Mouse (Mus musculus) C2C12 (cell line): ENCODE results near the gene Cog1.

Experiments
- CTCF ChIP-seq: IDR thresholded peaks from one replicate; pipeline ENCODE4 v1.5.1; 2011; ENCODE audit not compliant: control insufficient read depth, insufficient read depth, insufficient read length
- MAX ChIP-seq: IDR thresholded peaks from one replicate; pipeline ENCODE4 v1.6.1; 2011; ENCODE audit warnings: mild to moderate bottlenecking, control low read depth
- USF1 ChIP-seq: IDR thresholded peaks from one replicate; pipeline ENCODE4 v1.6.1; 2011; ENCODE audit warnings: low read depth, mild to moderate bottlenecking, control low read depth, moderate library complexity

DNA sequence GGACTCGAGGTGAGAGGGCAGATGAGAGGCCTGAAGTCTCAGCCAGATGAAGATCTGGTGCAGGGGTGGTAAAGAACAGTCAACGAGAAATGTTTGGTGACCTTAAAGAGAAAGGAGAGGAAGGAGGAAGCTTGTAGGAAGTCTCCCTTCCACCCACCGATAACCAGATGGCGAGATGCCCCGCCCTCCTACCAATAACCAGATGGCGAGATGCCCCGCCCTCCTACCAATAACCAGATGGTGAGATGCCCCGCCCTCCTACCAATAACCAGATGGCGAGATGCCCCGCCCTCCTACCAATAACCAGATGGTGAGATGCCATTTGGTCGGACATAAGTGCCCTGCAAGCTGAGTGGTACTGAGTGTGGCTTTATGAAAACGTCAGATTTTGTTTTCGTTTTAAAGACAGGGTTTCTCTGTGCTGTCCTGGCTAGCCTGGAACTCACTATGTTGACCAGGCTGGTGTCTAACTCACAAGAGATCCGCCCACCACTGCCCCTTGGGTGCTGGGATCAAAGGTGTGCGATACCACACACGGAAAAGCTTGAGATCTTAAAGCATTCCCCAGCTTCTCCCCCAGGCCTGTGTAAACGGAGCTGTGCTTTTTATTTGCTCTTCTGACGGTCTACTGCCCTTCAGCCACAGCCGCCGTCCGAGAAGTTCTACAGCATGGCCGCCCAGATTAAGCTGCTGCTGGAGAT, 2.4 kb downstream of the Cog1 start:
- TF ChIP-seq CTCF (no peak), MAX (no peak), USF1 (no peak)
